Mouse (Mus musculus) left cerebral cortex, postnatal 10 days (tissue): ENCODE results near the gene Kat5. TPM values are rescaled to one million over a fixed set of nuclear protein-coding genes. Genes with fewer than 3 reads are reported as not detected.

Experiments
- DNase-seq, 2 experiments: peaks; one replicate each; pipeline ENCODE4 v3.0.0; 2021 to 2022; ENCODE audit warnings: low spot score in 2 of 2, mixed read lengths in 1 of 2; ENCODE audit errors: extremely low spot score in 1 of 2
- intact Hi-C: fragments of 180-260 bp; cut with DNase I; formaldehyde crosslinking; loops from one replicate; pipeline ENCODE4 v1.15.1; 2025
- total RNA-seq, 2 experiments: library from RNA; stranded (reverse); gene quantifications; 2 replicates each; pipeline ENCODE4 v1.2.3; 2021

The Kat5 gene
- total RNA-seq, 2 experiments from 2014 or later = 70.9 to 79.7 TPM

DNA sequence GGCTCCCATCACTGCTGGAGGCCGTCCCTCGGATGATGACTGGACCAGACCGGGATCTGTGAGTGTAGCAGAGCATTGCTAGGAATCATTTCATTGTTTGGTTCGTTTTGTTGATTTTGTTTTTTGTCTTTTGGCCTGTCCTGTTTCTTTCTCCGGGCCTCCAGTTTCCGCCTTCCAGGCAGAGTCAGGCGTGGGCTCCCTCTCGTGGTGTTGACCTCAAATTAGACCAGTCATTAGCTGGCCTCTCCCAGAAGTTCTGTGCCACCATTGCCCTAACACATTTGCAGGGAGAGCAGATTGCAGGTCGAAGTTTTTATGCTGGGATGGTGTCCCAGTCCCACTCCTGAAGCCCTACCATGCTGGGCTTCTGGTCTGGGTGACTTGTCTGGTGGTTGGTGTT lies 20.9 kb downstream of the Kat5 start:
- no peak for DNase-seq
- intact Hi-C loops = no loop called here

DNA sequence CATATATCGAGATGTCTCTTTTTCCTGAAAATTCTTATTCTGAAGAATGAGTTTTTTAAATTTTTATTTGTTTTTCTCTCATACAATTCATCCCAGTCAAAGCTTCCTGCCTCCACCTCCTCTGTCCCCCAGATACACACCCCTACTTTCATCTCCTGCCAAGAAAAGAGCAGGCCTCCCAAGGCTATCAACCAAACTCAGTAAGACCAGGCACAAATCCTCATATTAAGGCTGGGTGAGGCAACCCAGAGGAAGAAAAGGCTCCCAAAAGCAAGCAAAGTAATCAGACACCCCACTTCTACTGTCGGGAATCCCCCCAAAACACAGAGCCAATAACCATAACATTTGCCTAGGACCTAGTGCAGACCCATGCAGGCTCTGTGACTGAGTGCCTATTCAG lies 28.0 kb downstream of the Kat5 start:
- no peak for DNase-seq
- intact Hi-C loops = no loop called here

DNA sequence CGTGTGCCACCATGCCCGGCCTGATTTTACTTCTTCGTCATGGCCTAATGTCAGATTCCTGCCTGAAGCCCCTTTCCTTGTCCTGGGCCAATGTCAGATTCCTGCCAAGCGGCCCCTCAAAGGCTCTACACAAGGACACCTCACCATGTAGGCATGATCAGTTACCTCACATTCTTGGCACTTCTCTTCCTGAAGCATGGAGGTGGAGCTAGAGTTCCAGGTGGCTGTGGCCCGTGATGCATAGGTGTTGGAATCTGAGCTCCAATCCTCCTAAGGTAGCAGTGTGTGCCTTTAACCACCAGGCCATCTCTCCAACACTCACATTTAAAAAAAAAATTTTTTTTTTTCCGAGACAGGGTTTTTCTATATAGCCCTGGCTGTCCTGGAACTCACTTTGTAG lies 29.3 kb downstream of the Kat5 start:
- intact Hi-C loops = no loop called here
- DNase-seq = no peak

DNA sequence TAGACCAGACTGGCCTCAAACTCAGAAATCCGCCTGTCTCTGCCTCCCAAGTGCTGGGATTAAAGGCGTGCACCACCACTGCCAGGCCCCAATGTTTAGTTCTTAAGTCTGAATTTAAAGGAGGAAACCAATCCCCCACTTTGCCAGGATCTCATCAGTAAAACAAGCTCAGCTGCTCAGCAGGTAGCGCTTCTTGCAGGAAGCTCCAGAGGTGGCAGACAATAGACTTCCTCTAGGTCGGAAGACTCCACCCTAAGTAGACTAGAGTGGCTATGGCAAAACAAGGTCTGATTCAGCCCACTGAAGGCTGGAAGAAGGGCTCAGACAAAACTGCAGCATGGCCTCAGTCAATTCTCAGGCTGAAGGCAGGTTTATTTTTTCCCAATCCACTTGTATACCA lies 30.1 kb downstream of the Kat5 start:
- peak in 1 of 2 experiments; percentile 26 for DNase-seq
- intact Hi-C loops = no loop called here

DNA sequence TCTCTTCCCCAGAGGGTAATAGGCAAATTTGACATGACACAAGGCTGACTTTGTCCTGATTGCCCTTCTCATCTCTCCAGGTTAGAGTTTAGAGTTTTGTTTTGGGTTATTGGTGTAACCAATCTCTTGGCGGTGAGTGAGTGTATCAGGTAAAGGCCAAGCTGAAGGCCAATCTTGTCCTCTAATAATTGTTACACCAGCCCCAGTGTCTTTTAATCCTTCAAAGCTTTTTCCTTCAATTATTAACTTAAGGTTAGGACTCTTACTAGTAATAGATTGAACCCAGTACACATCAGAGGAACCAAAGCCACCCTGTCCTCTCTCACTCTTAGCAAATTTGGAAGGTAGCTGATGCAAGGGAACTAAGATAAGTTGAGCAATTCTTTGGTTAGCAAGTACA lies 34.7 kb downstream of the Kat5 start:
- DNase-seq = no peak
- intact Hi-C loops = no loop called here

DNA sequence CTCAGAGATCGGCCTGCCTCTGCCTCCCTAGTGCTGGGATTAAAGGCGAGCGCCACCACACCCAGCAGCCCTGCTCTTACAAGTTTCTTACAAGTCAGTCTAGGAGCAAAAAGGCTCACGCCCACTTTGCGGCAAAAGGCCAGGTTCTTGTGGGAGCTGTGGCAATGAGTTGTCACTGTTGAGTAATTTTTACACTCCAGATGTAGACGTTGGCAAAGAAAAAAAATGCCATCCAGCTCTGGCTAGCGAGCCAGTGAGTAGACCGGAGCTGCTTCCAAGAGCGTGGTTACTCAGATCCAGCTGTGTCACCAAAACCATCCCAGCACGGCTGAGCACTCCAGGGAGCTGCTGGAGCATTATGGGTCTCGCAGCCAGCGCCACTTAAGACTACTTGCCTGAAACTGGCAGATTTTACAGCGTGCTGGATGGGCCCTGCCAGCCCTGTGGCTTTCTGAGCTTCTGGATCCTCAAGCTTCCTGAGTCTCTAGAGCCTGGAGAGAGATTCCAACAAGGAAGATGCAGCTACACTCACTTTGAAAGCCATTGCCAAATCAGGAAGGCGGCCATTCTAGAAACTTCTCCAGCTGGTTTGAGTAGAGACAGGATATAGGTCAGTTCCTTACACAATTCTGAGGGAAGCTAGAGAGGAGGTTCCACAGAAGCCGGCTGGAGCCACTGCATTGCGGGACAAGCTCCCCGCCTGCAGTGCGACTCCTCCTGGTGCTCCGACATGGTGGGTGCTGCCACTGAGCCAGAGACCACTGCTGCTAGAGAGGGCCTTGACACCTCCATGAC lies 37.5 kb downstream of the Kat5 start:
- intact Hi-C loops = no loop called here
- DNase-seq = peak in 1 of 2 experiments; percentile 53

DNA sequence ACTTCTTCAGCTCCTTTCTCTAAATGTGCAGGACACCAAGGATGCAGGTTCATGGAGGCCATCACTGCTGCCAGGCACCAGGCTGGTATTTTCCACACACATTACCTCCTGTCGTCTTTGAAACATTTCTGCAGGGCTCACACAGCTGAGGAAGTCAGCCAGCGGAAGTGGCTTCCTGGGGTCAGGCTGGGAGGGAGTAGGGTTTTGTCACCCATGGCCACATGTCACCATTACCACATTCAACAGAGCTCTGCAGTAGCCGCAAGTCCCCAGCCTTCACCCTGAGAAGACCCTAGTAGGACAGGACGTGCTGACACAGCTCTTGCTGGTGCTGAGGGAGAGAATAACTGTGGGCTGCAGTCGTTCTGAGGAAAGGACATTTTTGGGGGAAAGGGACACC lies 38.2 kb downstream of the Kat5 start:
- DNase-seq = peak in 1 of 2 experiments; percentile 37
- intact Hi-C loops = no loop called here

DNA sequence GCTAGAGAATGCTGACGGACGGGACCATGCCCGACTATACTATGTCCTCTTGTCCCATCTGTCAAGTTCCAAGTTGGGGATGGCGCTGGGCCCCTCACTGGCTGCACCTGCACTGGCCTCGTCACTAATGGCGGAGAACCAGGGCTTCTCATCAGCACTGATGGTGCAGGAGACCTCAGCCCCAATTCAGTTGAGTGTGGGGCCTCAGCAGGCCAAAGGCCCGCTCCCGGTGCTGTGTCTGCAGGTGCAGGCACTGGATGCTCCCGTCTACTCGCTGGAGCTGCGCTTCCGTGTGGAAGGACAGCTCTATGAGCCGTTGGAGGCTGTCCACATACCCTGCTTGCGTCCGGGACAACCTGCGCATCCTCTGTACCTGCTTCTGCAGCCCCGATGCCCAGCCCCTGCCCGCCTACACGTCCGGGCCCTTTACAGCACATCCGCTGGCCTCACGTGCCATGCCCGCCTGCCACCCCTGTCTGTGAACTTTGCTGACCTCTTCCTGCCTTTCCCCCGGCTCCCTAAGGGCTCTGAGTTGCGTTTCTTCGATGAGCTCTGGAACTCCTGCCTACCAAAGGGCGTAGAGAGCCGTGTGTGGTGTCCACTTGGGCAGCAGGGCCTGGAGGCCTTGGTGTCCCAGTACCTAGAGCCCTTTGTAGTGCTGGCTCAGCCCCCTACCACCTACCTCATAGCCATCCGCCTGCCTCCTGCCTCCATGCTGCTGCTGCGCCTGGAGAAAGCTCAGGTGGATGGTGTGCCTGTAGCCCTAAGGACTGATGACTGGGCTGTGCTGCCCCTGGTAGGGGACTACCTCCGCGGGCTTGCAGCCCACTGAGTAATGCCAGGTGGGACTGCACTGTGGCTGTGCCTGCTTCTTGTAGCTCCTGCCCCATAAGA lies 39.4 kb downstream of the Kat5 start:
- peak in 1 of 2 experiments; percentile 33 for DNase-seq
- intact Hi-C loops = no loop called here

DNA sequence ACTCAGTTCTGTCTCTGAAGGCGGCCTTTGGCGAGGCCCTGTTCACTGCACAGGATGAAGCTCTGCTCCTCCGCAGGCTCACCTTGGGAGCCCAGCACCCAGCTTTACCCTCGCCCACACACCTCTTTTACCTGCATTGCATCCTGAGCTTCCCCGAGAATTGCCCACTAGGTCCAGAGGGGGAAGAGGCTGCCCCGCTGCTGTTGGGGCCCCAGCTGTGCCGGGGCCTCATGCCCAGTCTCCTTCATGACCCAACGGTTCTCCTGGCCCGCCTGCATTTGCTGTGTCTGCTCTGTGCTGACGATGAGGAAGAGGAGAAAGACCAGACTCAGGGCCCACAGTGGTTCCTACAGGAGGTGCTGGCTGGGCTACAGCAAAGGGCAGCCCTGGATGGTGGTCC lies 40.5 kb downstream of the Kat5 start:
- no peak for DNase-seq
- intact Hi-C loops = loop anchor here (2.0 kb wide), 1 partner anchor 41 kb away; no protein-coding TSS in a partner anchor

DNA sequence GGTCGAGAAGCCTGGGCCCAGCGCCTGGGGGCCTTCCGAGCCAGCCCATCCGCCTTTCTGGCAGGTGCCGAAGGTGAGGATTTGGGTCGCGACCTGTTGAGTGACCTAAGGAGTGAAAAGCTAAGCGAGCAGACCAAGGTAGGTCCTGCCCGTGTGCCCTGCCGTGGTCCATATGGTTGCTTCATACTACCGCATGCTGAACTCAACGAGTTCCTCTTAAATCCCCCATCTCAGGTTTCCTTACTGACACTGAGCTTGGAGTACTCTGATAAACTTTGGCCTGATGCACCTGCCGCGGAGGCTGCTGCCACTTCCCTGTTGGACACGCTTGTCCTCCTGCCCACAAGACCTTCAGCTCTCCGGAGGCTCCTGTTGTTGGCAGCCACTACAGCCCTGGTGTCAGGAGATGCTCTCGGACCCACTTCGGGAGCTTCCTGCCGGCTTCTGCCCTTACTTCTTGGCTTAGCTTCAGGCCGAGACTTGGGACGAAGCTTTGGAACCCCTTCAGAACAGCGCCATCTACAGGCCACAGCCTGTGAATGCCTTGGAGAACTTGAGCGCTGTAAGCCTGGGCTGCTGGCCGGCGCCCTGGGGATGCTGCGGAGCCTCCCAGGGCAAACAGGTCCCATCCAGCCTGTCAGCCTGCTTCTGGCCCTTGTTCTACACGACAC lies 41.4 kb downstream of the Kat5 start:
- DNase-seq = peak; percentile 74 to 90
- intact Hi-C loops = loop anchor here (2.0 kb wide), 1 partner anchor 40 kb away; no protein-coding TSS in a partner anchor

DNA sequence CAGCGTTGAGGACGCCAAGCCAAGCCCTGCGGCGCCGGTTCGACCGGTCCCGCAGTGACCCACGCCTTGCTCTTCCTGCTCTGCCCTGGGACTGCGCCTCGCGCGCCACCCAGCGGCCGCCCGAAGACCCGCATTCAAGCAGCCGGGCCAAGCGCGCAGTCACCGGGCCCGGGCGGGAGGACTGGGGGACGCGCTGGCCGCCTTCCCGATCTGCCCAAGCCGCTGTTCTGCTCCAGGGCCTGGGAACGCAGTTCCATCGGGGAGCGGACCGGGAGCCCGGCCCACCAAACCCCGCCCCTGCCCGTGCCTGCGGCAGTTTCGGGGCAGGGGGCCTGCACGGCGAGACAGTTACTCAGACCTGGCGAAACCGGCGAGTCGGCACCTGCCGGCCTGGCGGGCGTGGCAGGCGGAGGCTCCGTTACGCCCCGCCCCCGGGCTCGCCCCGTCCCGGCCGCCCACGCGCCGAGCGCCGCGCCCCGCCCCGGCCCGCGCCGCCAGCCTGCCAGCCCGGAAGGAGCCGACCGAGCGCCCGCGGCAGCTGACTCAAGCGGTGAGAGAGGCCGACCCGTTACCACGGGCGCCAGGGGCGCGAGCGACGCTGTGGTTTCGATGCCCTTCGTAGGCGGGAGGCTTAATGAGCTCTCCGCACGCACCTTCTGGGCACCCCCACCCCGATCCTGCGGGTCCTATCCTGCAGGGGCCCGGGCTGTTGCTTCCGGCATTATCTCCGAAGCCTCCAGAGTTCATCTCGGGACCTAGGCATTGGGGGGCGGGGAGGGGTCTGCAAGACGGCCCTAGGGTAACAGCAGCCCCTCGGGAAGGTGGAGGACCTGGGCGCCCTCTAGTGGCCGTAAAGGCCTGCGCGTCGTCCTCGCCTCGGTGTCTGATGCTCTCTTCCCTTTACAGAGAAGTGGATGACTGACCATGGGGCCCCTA lies 42.2 kb downstream of the Kat5 start, which contains the start of gene Ap5b1:
Gene Ap5b1 (plus strand): TSS at position 492 of the 936 bp plus-strand sequence.
- intact Hi-C loops = loop anchor here (2.0 kb wide), 1 partner anchor 39 kb away; no protein-coding TSS in a partner anchor
- peak; percentile 77 to 91 for DNase-seq

DNA sequence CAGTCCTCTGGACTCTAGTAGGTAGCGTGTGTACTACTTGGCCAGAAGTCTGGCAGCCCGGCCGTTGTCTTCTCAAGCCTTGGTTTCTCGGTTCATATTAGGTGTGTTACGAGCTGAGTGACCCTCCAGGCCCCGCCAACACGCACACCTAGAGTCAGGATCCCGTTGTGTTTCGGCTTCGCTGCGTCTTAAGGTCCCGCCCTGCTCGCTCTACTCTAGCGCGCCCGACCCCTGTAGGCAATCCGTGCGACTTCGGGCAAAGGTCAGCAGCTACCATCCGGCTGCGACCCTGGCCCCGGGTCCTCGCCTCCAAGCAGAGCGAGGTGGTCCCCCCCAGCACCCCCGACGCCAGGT lies 42.9 kb downstream of the Kat5 start:
- intact Hi-C loops = no loop called here

DNA sequence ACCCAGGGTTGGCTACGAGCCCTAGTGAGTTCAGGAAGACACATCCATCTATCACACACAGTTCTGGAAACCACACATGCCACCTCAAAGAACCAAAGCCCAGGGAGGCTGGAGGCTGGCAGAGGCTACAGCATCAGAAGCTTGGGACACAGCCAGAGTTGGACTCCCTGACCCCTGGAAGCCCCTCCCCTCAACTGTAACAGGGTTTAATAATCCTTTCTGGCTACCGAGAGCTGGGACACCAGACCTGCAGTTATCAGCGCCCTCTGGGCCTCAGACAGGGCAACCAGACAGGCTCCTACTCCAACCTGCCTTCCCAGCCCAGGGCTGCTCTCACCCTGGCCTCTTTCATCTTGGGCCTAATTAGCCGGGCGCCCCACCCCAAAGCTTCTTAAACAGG lies 43.7 kb downstream of the Kat5 start:
- intact Hi-C loops = no loop called here
- peak in 1 of 2 experiments; percentile 31 for DNase-seq

More for the DNA sequence above, 42.9 kb downstream of the Kat5 start:
- DNase-seq = no peak

DNA sequence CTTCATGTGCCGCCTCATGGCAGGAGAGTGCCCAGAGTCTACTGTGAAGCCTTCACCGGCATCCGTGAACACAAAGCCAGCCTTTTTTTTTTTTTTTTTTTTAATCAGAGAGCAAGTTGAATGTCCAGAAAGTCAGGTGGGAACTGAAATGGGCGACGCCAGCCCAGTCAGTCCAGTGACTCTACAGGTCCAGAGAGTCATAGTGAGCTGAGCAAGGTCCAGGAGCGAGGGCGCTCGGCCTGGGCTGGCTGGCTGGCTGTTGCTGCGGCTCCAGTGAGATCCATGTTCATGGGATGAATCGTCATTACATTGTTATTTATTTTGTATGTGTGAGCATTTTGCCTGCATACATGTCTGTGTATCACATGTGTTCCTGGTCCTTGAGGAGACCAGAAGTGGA lies 47.3 kb downstream of the Kat5 start:
- intact Hi-C loops = no loop called here

DNA sequence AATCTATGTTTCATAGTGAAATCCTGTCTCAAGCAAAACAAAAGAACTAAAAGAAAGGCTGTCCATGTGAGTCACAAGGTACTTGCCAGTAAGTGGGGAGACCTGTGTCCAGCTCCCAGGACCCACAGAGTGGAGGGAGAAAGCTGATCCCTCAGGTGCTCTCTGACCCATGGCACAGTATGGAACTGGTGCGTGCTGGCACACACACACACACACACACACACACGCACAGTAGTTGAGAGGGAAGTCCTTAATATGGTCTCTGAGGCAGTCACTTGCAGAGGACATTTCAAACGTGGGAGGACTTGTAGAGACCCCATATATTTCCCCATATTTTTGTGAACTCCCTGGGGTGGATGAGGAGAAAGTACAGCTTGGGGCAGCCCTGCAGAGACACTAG lies 48.2 kb downstream of the Kat5 start:
- no peak for DNase-seq
- intact Hi-C loops = no loop called here

More for the DNA sequence above, 47.3 kb downstream of the Kat5 start:
- DNase-seq = no peak

DNA sequence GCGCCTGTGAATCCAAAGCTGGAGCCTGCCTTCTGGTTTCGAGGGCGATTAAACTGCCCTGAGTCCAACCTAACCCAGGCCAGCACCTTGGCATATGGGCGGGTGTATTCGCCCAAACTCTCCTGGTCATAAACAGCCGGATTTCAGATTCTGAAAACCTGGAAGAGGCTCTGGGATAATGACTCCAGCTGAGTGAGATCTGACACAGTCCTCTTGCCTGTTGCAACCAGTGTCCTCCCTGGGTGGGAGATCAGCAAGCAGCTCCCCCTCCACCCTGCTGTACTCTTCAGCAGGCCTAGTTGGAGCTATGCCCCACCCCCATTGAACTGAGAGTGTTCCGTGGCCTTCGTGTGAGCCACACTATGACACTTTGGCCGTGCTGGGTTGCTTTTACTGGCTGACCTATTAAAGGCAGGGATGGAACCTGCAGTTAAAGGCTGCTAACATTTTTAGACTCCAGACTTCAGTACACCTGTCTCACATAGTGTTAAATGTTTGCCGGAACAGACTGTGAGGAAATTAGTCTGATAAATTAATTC lies 48.7 kb downstream of the Kat5 start:
- intact Hi-C loops = no loop called here
- no peak for DNase-seq

DNA sequence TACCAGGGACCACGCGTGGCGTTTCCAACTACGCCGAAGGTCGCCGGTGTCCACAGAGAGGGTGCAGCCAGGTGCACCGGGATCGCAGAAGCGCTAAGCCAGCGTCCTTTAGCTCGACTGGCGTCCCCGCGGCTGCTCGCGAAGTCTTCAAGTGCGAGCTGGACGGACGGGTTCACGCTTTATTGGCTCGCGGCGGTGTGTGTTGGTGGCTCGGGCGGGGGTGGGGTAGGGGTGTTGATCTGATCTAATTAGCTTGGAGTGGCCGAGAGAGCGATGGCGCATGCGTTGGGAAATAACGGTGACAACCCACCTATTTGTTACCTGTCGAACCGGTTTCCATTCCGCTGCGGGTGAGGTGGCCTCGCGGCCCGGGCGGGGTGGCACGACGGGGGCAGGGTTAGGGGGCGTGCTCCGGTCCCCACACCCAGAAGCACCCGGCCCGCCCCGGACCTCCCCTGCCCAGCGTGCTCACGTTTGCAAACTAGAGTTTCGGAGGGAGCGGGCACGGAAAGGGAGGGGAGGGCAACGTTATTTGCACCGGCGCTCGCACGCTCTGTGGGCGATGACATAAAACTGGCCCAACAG lies 49.5 kb downstream of the Kat5 start, which contains the start of gene Ovol1:
Gene Ovol1 (minus strand): TSS at position 190 of the 585 bp plus-strand sequence.
- no peak for DNase-seq
- intact Hi-C loops = no loop called here
